ENCODE assay signal across 9 mouse cellular contexts in genomic region chr9:44292490-44292889, GRCm38 (mm10). TPM values are rescaled to one million over a fixed set of nuclear protein-coding genes. Genes with fewer than 3 reads are reported as not detected.
A peak's percentile ranks its signal among the peaks of the same experiment; 100 is the strongest.
DNase-seq lines count a peak whose midpoint lies in the region; ATAC-seq and TF ChIP-seq lines count a peak whose summit lies in the region.
"Had no signal": no experiment of that assay in that cellular context is flagged by ENCODE, and none has a peak within 500 bp of the region (broad histone marks: within the 10 kb centered on the region; RNA-seq: fewer than 3 reads in every experiment).

No protein-coding gene starts in this region.

- H3K9ac ChIP-seq in kidney, embryonic 15.5 days: no peak overlapping the region
- no peak overlapping the region for H3K9ac ChIP-seq in forebrain, embryonic 15.5 days (replicated peaks)
- H3K9ac ChIP-seq: heart, embryonic 13.5 days had no signal

- no peak for ATAC-seq in kidney, embryonic 15.5 days (replicated peaks; ENCODE audit: low FRiP score)
- no peak for ATAC-seq in forebrain, embryonic 15.5 days (replicated peaks)

- H3K4me2 ChIP-seq in kidney, embryonic 15.5 days: no peak overlapping the region
- H3K4me2 ChIP-seq in forebrain, embryonic 15.5 days (replicated peaks): no peak overlapping the region
- H3K4me2 ChIP-seq: heart, embryonic 13.5 days had no signal

- no peak overlapping the region for H3K4me3 ChIP-seq in kidney, adult 2 months (ENCODE audit: insufficient read depth, low read depth, low read length)
- H3K4me3 ChIP-seq in kidney, embryonic 15.5 days (replicated peaks): no peak overlapping the region
- no peak overlapping the region for H3K4me3 ChIP-seq in forebrain, embryonic 15.5 days
- H3K4me3 ChIP-seq: heart, embryonic 13.5 days had no signal

- H3K4me1 ChIP-seq in kidney, adult 2 months (ENCODE audit: control insufficient read depth, insufficient read depth, low read length): no peaks in the 10 kb centered on the region
- H3K4me1 ChIP-seq in kidney, embryonic 15.5 days: peaks cover 18% of the 10 kb centered on the region
- peaks cover 12% of the 10 kb centered on the region for H3K4me1 ChIP-seq in forebrain, embryonic 15.5 days

- TF ChIP-seq POLR2A in kidney, adult 2 months (IDR thresholded peaks at IDR 0.05; ENCODE audit: low read depth, low read length): no peak

- no peaks in the 10 kb centered on the region for H3K27me3 ChIP-seq in kidney, adult 2 months (replicated peaks; ENCODE audit: control insufficient read depth, insufficient read depth, low read length)
- peaks cover 19% of the 10 kb centered on the region for H3K27me3 ChIP-seq in kidney, embryonic 15.5 days
- H3K27me3 ChIP-seq in forebrain, embryonic 15.5 days: no peaks in the 10 kb centered on the region

- peaks cover 3% of the 10 kb centered on the region for H3K36me3 ChIP-seq in kidney, adult 2 months (ENCODE audit: control insufficient read depth, insufficient read depth, low read length)
- H3K36me3 ChIP-seq in kidney, embryonic 15.5 days: peaks cover 74% of the 10 kb centered on the region
- peaks cover 59% of the 10 kb centered on the region for H3K36me3 ChIP-seq in forebrain, embryonic 15.5 days

- H3K9me3 ChIP-seq in kidney, embryonic 15.5 days (replicated peaks): no peaks in the 10 kb centered on the region
- H3K9me3 ChIP-seq in forebrain, embryonic 15.5 days: no peaks in the 10 kb centered on the region
- H3K9me3 ChIP-seq: heart, embryonic 13.5 days had no signal

- peak; percentile 33 for DNase-seq in adrenal gland, adult 2 months
- DNase-seq in adrenal gland, adult 18-20 months (ENCODE audit: low spot score in 2 of 2): no peak
- peak; percentile 73 for DNase-seq in kidney, adult 2 months
- peak; percentile 51 for DNase-seq in c-Kit-negative CD71-positive TER-119-positive erythroid progenitor cells, embryonic 14.5 days (ENCODE audit: low read depth, low spot score)
- peak; percentile 54 to 65 for DNase-seq in lung, adult 18-20 months
- DNase-seq in thymus, postnatal 0 days (ENCODE audit: low spot score): peak; percentile 72

- TF ChIP-seq CTCF in kidney, adult 2 months (conservative IDR thresholded peaks at IDR 0.05; ENCODE audit: insufficient read depth, insufficient read length, low read depth, low read length): peak; percentile 74

- 66% methylated on average over 3 of the region's 3 CpGs for WGBS in kidney, adult 2 months
- 70% methylated on average over 3 of the region's 3 CpGs for WGBS in kidney, embryonic 15.5 days
- WGBS in forebrain, embryonic 15.5 days: 63% methylated on average over 3 of the region's 3 CpGs

- H3K27ac ChIP-seq in kidney, adult 2 months (ENCODE audit: insufficient read depth, low read depth, low read length): no peak overlapping the region
- no peak overlapping the region for H3K27ac ChIP-seq in kidney, embryonic 15.5 days
- H3K27ac ChIP-seq in forebrain, embryonic 15.5 days (replicated peaks): no peak overlapping the region
- H3K27ac ChIP-seq: heart, embryonic 13.5 days had no signal

RNA-seq across cellular contexts. Expression of gene Abcg4, which starts 4.1 kb away (rescaled TPM):
- total RNA-seq in adrenal gland, adult 2 months (2021): 10 to 100 TPM; 27.1 to 41.4 TPM
- 84.3 and 86.8 TPM in 2 replicates for polyA plus RNA-seq in adrenal gland, adult 2 months (2012; rRNA removed)
- 10 to 100 TPM; 16.1 to 30.7 TPM for total RNA-seq in adrenal gland, adult 18-20 months (2021)
- polyA plus RNA-seq in kidney, adult 2 months (2012; rRNA removed): 0.45 and 1.2 TPM in 2 replicates
- polyA plus RNA-seq in kidney, embryonic 15.5 days (2015; fragmentation: Nextera tagmentation; extraction: Ambion mirVana): 2.5 and 3.4 TPM in 2 replicates
- 0.09 and 0.12 TPM in 2 replicates for polyA plus RNA-seq in thymus, postnatal 0 days (2015; fragmentation: Nextera tagmentation; extraction: Ambion mirVana)
- polyA plus RNA-seq in forebrain, embryonic 15.5 days (2015; fragmentation: Nextera tagmentation; extraction: Ambion mirVana): 14.2 and 15.6 TPM in 2 replicates

RNA-seq across cellular contexts. Expression of gene Hinfp, which starts 13.0 kb away (rescaled TPM):
- total RNA-seq in adrenal gland, adult 2 months (2021): 10 to 100 TPM; 16.6 to 24.9 TPM
- 13.5 and 13.8 TPM in 2 replicates for polyA plus RNA-seq in adrenal gland, adult 2 months (2012; rRNA removed)
- total RNA-seq in adrenal gland, adult 18-20 months (2021): 10 to 100 TPM; 18.3 to 22.6 TPM
- 14.4 and 17.8 TPM in 2 replicates for polyA plus RNA-seq in kidney, adult 2 months (2012; rRNA removed)
- 27.1 and 27.9 TPM in 2 replicates for polyA plus RNA-seq in kidney, embryonic 15.5 days (2015; fragmentation: Nextera tagmentation; extraction: Ambion mirVana)
- polyA plus RNA-seq in thymus, postnatal 0 days (2015; fragmentation: Nextera tagmentation; extraction: Ambion mirVana): 22.4 and 22.6 TPM in 2 replicates
- polyA plus RNA-seq in forebrain, embryonic 15.5 days (2015; fragmentation: Nextera tagmentation; extraction: Ambion mirVana): 33.4 and 35.4 TPM in 2 replicates

RNA-seq across cellular contexts. Expression of gene Nlrx1, which starts 24.1 kb away (rescaled TPM):
- 10 to 100 TPM; 15.7 to 27.8 TPM for total RNA-seq in adrenal gland, adult 2 months (2021)
- polyA plus RNA-seq in adrenal gland, adult 2 months (2012; rRNA removed): 25.3 and 27.7 TPM in 2 replicates
- total RNA-seq in adrenal gland, adult 18-20 months (2021): 10 to 100 TPM; 14.0 to 17.1 TPM
- polyA plus RNA-seq in kidney, adult 2 months (2012; rRNA removed): 15.2 and 17.4 TPM in 2 replicates
- 6.5 and 7.9 TPM in 2 replicates for polyA plus RNA-seq in kidney, embryonic 15.5 days (2015; fragmentation: Nextera tagmentation; extraction: Ambion mirVana)
- 5.9 and 6.3 TPM in 2 replicates for polyA plus RNA-seq in thymus, postnatal 0 days (2015; fragmentation: Nextera tagmentation; extraction: Ambion mirVana)
- polyA plus RNA-seq in forebrain, embryonic 15.5 days (2015; fragmentation: Nextera tagmentation; extraction: Ambion mirVana): 4.5 and 5.2 TPM in 2 replicates

RNA-seq across cellular contexts. Expression of gene C2cd2l, which starts 27.6 kb away (rescaled TPM):
- total RNA-seq in adrenal gland, adult 2 months (2021): 10 to 100 TPM; 46.1 to 59.0 TPM
- 100 and 106 TPM in 2 replicates for polyA plus RNA-seq in adrenal gland, adult 2 months (2012; rRNA removed)
- total RNA-seq in adrenal gland, adult 18-20 months (2021): 10 to 100 TPM; 35.2 to 41.7 TPM
- polyA plus RNA-seq in kidney, adult 2 months (2012; rRNA removed): 164 and 194 TPM in 2 replicates
- polyA plus RNA-seq in kidney, embryonic 15.5 days (2015; fragmentation: Nextera tagmentation; extraction: Ambion mirVana): 6.6 and 8.8 TPM in 2 replicates
- 11.0 and 11.2 TPM in 2 replicates for polyA plus RNA-seq in thymus, postnatal 0 days (2015; fragmentation: Nextera tagmentation; extraction: Ambion mirVana)
- polyA plus RNA-seq in forebrain, embryonic 15.5 days (2015; fragmentation: Nextera tagmentation; extraction: Ambion mirVana): 21.5 and 24.2 TPM in 2 replicates

RNA-seq across cellular contexts. Expression of gene Dpagt1, which starts 33.3 kb away (rescaled TPM):
- total RNA-seq in adrenal gland, adult 2 months (2021): 10 to 100 TPM; 28.2 to 36.1 TPM
- 55.8 and 68.2 TPM in 2 replicates for polyA plus RNA-seq in adrenal gland, adult 2 months (2012; rRNA removed)
- total RNA-seq in adrenal gland, adult 18-20 months (2021): 10 to 100 TPM; 21.7 to 30.9 TPM
- 41.9 and 45.8 TPM in 2 replicates for polyA plus RNA-seq in kidney, adult 2 months (2012; rRNA removed)
- 41.7 and 46.7 TPM in 2 replicates for polyA plus RNA-seq in kidney, embryonic 15.5 days (2015; fragmentation: Nextera tagmentation; extraction: Ambion mirVana)
- 25.7 and 25.8 TPM in 2 replicates for polyA plus RNA-seq in thymus, postnatal 0 days (2015; fragmentation: Nextera tagmentation; extraction: Ambion mirVana)
- polyA plus RNA-seq in forebrain, embryonic 15.5 days (2015; fragmentation: Nextera tagmentation; extraction: Ambion mirVana): 32.2 and 32.5 TPM in 2 replicates

Comparison
In these comparisons a context has a peak if more than half of its experiments do, and no peak if none do; other contexts are left out.
1. DNase-seq: peak in adrenal gland, adult 2 months (single experiment), kidney, adult 2 months (single experiment), c-Kit-negative CD71-positive TER-119-positive erythroid progenitor cells, embryonic 14.5 days (single experiment), lung, adult 18-20 months (2 of 2) and thymus, postnatal 0 days (single experiment); none in adrenal gland, adult 18-20 months (0 of 2).